Mouse (Mus musculus) cerebellum, postnatal 36 days (tissue): ENCODE results near the gene Hormad1.
A peak's percentile ranks its signal among the peaks of the same experiment; 100 is the strongest.
"Not testable (repeated sequence)": the region's sequence is repeated elsewhere in the genome, so short reads cannot be mapped to it uniquely, and the experiment has no call there.

Experiments used
- DNase-seq, 2 experiments: peaks; one replicate each; pipeline ENCODE4 v3.0.0; 2021 to 2022; ENCODE audit warnings: mixed read lengths in 2 of 2

Gene Hormad1

GRCm38 (mm10) chr3:95569585-95569984 lies 10.1 kb downstream of the Hormad1 start:
- no peak for DNase-seq

GRCm38 (mm10) chr3:95587754-95588603 lies 28.5 kb downstream of the Hormad1 start:
- DNase-seq = no peak

- peak; percentile 92 to 96 for DNase-seq
Measured at GRCm38 (mm10) chr3:95588604-95589086, 29.2 kb downstream of the Hormad1 start, which contains the start of gene Golph3l. Golph3l (plus strand) TSS chr3:95588934.

- no peak for DNase-seq
Measured at GRCm38 (mm10) chr3:95598734-95599133, 39.3 kb downstream of the Hormad1 start.

- DNase-seq = no peak
Measured at GRCm38 (mm10) chr3:95601287-95601686, 41.8 kb downstream of the Hormad1 start.

- DNase-seq = no peak
Measured at GRCm38 (mm10) chr3:95606096-95606495, 46.6 kb downstream of the Hormad1 start.

- no peak for DNase-seq
Measured at GRCm38 (mm10) chr3:95609195-95609594, 49.7 kb downstream of the Hormad1 start.

- DNase-seq = no peak
Measured at GRCm38 (mm10) chr3:95613996-95614395, 54.5 kb downstream of the Hormad1 start.

GRCm38 (mm10) chr3:95618511-95618910 lies 59.0 kb downstream of the Hormad1 start:
- DNase-seq = no peak

GRCm38 (mm10) chr3:95621241-95621640 lies 61.8 kb downstream of the Hormad1 start:
- no peak for DNase-seq

- DNase-seq = not testable (repeated sequence)
Measured at GRCm38 (mm10) chr3:95622421-95622820, 62.9 kb downstream of the Hormad1 start.

GRCm38 (mm10) chr3:95623551-95623950 lies 64.1 kb downstream of the Hormad1 start:
- DNase-seq = no peak

GRCm38 (mm10) chr3:95623991-95624515 lies 64.6 kb downstream of the Hormad1 start:
- DNase-seq = not testable (repeated sequence)

GRCm38 (mm10) chr3:95624628-95625503 lies 65.4 kb downstream of the Hormad1 start, which contains the start of gene Ensa:
Ensa (plus strand) TSS chr3:95624993.
- peak; percentile 95 to 98 for DNase-seq

GRCm38 (mm10) chr3:95627763-95628162 lies 68.3 kb downstream of the Hormad1 start:
- peak; percentile 37 to 38 for DNase-seq

GRCm38 (mm10) chr3:95629755-95630154 lies 70.3 kb downstream of the Hormad1 start:
- DNase-seq = peak; percentile 43 to 46

- no peak for DNase-seq
Measured at GRCm38 (mm10) chr3:95630856-95631255, 71.4 kb downstream of the Hormad1 start.

GRCm38 (mm10) chr3:95631304-95631703 lies 71.8 kb downstream of the Hormad1 start:
- DNase-seq = no peak

- no peak for DNase-seq
Measured at GRCm38 (mm10) chr3:95632648-95633588, 73.4 kb downstream of the Hormad1 start.

GRCm38 (mm10) chr3:95635636-95636035 lies 76.2 kb downstream of the Hormad1 start:
- no peak for DNase-seq

- no peak for DNase-seq
Measured at GRCm38 (mm10) chr3:95636072-95636471, 76.6 kb downstream of the Hormad1 start.
